Mouse (Mus musculus) olfactory bulb, adult 2 months (tissue): ENCODE results near the gene Cfap99. TPM values are rescaled to one million over a fixed set of nuclear protein-coding genes. Genes with fewer than 3 reads are reported as not detected.

Source experiments
- H3K27ac ChIP-seq: fragments of 200-500 bp; 2 replicates; pipeline ENCODE4 v1.5.1; 2012; ENCODE audit warnings: low read depth, low read length; ENCODE audit not compliant: insufficient read depth
- H3K4me1 ChIP-seq: fragments of 200-500 bp; 2 replicates; pipeline ENCODE4 v1.6.1; 2012; ENCODE audit warnings: low read length; ENCODE audit not compliant: control insufficient read depth, insufficient read depth
- H3K4me3 ChIP-seq: fragments of 200-500 bp; 2 replicates; pipeline ENCODE4 v1.5.1; 2012; ENCODE audit warnings: mild to moderate bottlenecking, low read depth, low read length, moderate library complexity; ENCODE audit not compliant: insufficient read depth
- CTCF ChIP-seq: fragments of 200-500 bp; IDR thresholded peaks from 2 replicates; pipeline ENCODE4 v1.5.1; 2012; ENCODE audit warnings: low read depth, mild to moderate bottlenecking, low read length, moderate library complexity; ENCODE audit not compliant: insufficient read depth
- POLR2A ChIP-seq: fragments of 200-500 bp; IDR thresholded peaks from 2 replicates; pipeline ENCODE4 v1.6.1; 2012; ENCODE audit warnings: mild to moderate bottlenecking, low read depth, low read length, moderate library complexity; ENCODE audit not compliant: insufficient read depth
- WGBS: fragments of 180-500 bp; shearing (Covaris S2); methylation state at CpG from one replicate; pipeline ENCODE4 v1.1.7; 2018; 5-methylcytosine and 5-hydroxymethylcytosine counted together
- polyA plus RNA-seq: library from polyadenylated mRNA; stranded (reverse); fragments of >200 nt; gene quantifications from 2 replicates; pipeline ENCODE4 v1.2.4, GENCODE M21; 2012; ENCODE audit warnings: low replicate concordance; ENCODE audit not compliant: missing spikeins, insufficient read depth, insufficient read length

Gene Cfap99
- polyA plus RNA-seq, 1 experiment, result not detected

DNA sequence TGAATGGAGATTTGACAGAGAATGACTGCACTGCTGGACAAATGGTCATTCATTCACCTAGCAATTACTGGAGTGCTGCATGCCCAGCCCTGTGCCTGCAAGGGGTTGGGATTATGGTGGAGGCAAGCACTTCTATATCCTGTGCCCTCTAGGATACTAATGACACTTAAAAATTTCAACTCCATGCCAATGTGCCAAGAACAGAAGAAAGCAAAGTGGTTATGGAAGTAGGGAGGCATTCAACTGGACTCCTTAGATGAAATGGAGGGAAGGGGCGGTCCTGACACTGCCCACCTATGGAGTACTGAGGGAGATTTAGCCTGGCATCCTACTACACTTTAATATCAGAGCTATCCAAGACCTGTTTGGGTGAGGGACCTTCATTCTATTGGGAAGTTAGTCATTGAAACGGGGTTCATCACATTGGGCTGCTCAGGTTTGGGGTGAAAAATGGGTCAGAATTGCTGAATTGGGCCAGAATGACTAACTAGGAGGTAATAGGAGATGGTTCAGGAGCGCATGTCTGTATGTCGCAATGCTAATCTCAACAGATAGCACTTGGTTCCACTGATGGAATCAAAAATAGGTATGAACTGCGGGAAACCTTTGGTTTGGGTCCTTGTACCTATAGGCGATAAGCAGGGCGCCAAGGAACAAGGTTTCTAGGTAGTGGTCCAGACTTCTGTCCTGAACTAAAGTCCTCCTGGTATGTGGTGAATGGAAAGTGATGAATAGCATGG is 80.3 kb downstream of the Cfap99 start:
- WGBS, result 71% methylated on average over 7 of the region's 7 CpGs
- peak overlapping the region; percentile 55 for H3K4me3 ChIP-seq
- no peaks in the 10 kb centered on the region for H3K4me1 ChIP-seq
- H3K27ac ChIP-seq, result peak overlapping the region; percentile 43
- TF ChIP-seq POLR2A, result no peak
- TF ChIP-seq CTCF, result no peak

DNA sequence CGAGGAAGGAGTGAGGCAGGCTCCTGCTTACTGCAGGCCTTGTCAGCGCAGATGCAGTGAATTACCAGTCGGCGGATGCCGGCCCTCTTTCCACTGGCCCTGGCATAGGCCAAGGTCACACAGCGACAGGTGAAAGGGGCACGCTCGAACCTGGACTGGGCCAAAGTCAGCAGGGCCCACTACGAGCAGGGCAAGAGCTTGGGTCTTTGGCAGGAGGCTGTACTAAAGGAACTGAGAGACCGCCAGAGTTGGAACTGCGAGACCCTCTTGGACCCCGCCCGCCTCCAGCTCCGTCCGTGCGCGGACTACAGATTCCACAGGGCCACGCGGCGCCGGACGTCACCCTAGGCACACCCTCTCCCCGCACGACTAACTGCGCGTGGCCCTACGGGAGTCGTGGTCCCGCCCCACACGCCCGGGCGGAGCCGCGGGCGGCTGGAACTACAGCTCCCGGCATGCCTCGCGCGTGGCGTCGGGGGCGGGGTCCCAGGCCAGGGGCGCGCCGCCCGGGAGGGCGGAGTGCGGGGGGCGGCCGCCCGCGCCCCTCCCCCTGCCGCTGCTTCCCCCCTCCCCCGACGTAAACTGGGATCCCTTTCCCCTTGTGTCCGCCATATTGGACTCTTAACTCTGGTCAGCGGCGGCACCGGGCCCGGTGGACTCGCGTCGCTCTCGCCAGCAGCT is 81.1 kb downstream of the Cfap99 start, which contains the start of gene Fam193a:
Fam193a (plus strand) TSS at position 593 of the 681 bp plus-strand sequence.
- peak within 1 kb of the TSS; percentile 43 for H3K27ac ChIP-seq
- TF ChIP-seq POLR2A, result peak; percentile 65; the same call in 1 of the 2 replicates
- TF ChIP-seq CTCF, result no peak
- H3K4me3 ChIP-seq, result peak within 1 kb of the TSS; percentile 99
- no peaks in the 10 kb centered on the region for H3K4me1 ChIP-seq
- WGBS, result under 1% methylated on average over 59 of the region's 64 CpGs

DNA sequence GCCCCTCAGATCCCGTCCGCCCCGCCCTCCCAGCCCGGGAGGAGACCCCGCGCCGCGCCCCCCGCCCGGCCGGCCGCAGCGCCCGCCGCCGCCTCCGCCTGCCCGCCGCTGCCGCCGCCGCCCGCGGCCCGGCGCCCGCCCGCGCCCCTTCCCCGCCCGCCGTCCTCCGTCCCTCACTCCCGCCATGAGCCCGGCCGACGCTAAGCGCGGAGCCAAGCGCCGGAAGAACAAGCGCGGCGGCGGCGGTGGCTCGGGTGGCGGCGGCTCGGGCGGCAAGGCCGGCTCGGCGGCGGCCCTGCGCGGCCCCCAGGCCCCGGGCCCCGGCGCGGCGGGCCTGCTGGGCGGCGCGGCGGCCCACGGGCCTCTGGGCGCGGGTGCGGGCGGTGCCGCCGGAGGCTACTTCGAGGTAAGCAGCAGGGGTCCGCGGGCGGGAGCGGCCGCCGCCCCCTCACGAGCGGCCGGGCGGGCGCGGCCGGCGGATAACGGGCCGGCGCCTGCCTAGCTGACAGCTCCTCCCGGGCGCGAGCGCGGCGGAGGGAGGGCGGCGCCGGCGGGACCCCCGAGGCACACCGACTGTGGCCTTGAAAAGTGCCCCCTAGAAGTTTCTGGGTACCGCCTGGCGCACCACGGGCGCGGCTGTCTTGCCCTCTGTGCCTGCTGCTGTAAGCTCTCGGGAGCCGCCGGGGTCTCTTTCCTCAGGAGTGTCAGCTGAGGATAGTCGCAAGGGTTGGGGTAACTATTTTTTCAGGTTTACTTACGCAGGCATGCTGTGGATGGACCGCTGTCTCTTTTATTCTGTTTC is 81.8 kb downstream of the Cfap99 start:
- TF ChIP-seq CTCF (no peak), POLR2A (no peak)
- 11% methylated on average over 100 of the region's 114 CpGs for WGBS

DNA sequence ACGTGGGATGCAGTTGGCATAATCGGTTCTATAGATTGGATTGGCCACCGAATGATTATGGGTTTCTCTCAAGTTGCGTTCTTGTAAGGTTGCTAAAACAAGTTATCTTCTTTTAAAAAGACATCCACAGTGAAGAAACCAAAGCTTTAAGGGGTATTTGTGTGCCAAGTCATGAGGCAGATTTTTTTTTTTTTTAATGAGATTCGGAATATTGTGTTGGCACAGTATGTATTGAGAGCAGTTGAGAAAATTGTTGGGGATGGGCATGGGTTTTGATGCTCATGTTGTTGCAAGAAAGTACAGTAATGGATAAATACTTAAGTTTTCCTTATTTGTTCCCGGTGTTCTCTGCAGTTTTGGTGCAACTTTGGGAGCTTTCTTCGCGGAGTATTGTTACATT is 82.4 kb downstream of the Cfap99 start:
- TF ChIP-seq POLR2A (no peak), CTCF (no peak)
- peak overlapping the region; percentile 99 for H3K4me3 ChIP-seq
- no peak overlapping the region for H3K27ac ChIP-seq
- WGBS, result 12% methylated on average over 8 of the region's 8 CpGs
- no peaks in the 10 kb centered on the region for H3K4me1 ChIP-seq

More for the DNA sequence above, 81.8 kb downstream of the Cfap99 start:
- H3K27ac ChIP-seq, result no peak overlapping the region
- H3K4me3 ChIP-seq, result peak overlapping the region; percentile 99
- no peaks in the 10 kb centered on the region for H3K4me1 ChIP-seq

DNA sequence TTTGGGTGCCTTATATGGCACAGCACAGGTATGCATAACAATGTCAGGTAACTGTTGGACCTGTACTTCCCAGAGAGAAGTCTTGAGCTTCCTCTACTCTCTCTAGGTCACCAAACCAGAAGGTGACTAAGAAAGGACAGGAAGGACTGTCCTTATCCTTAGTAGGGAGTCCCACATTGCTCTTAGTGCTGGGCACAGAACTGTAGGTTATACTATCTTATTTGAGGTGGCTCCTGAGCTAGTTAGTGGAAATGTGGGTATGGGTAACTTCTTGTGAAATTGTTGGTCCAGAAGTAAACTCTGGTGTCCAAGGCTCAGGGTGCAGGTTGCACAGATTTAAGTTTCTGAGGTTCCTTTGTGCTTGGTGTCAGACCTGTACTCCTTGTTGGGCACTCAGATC is 83.7 kb downstream of the Cfap99 start:
- Histone ChIP-seq H3K27ac (no peak overlapping the region), H3K4me1 (no peaks in the 10 kb centered on the region), H3K4me3 (no peak overlapping the region)
- TF ChIP-seq CTCF (no peak), POLR2A (no peak)

DNA sequence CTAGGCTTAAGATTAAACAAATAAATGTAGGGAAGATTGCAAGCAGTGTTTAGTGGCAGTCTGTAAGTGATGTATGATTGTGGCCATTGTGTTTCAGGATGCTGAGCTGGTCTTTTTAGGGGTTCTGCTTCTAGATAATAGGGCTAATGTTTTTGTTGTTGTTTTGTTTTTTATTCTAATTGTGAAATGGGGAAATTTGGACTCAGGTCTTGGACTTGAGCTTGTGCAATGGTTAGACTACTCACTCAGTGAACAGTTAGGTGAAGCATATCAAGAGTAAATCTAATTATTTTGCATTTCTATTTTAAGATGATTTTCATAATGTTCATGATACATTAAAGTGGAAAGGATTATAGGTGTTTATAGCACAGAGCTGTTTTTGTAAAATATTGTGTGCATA is 84.1 kb downstream of the Cfap99 start:
- TF ChIP-seq CTCF, result no peak
- TF ChIP-seq POLR2A, result no peak
- Histone ChIP-seq H3K4me3 (no peak overlapping the region), H3K27ac (no peak overlapping the region), H3K4me1 (no peaks in the 10 kb centered on the region)

Other genes with a start within 250 kb of the Cfap99 start
- gene Poln, start 119.2 kb upstream of the Cfap99 start, polyA plus RNA-seq, result not detected in 2 replicates
- gene Haus3, start 119.1 kb upstream of the Cfap99 start, polyA plus RNA-seq, result not detected in 2 replicates
- 230 TPM in 1 of 2 replicates, not detected in the other for gene Mxd4, start 100.9 kb upstream of the Cfap99 start, polyA plus RNA-seq
- not detected in 2 replicates for gene Zfyve28, start 151 bp upstream of the Cfap99 start, polyA plus RNA-seq
- gene Rnf4, start 47.7 kb downstream of the Cfap99 start, polyA plus RNA-seq, result 159 TPM in 1 of 2 replicates, not detected in the other
- gene Fam193a, start 81.3 kb downstream of the Cfap99 start, polyA plus RNA-seq, result not detected in 2 replicates
- not detected in 2 replicates for gene Tnip2, start 225.4 kb downstream of the Cfap99 start, polyA plus RNA-seq
- not detected in 2 replicates for gene Sh3bp2, start 237.2 kb downstream of the Cfap99 start, polyA plus RNA-seq